Mouse (Mus musculus): ENCODE results near the gene Lnp1. TPM values are rescaled to one million over a fixed set of nuclear protein-coding genes. Genes with fewer than 3 reads are reported as not detected.
"Not testable (repeated sequence)": the region's sequence is repeated elsewhere in the genome, so short reads cannot be mapped to it uniquely, and the experiment has no call there.

Lnp1 gene
- total RNA-seq (2021): 1 to 10 TPM; 2.6 to 3.4 TPM
- long read RNA-seq, experiment 1, partial matches to known transcripts: 0 of 4 reads
- long read RNA-seq, experiment 1, other reads (novel, unspliced or antisense): 1 of 4 reads
- long read RNA-seq, experiment 2: 0 reads

- H3K4me3 ChIP-seq: no peak within 1 kb of the TSS
- TF ChIP-seq CTCF (IDR thresholded peaks at IDR 0.05): no peak
- intact Hi-C loops (cut with DNase I): no loop called here
- no peak for DNase-seq (ENCODE audit: extremely low spot score in 1 of 2, low spot score in 2 of 2)
- no peak within 1 kb of the TSS for H3K27ac ChIP-seq
Observed at GRCm38 (mm10) chr16:56928023-56928422, at the start of gene Lnp1. Gene Lnp1 (minus strand): TSS chr16:56928061.

DNA sequence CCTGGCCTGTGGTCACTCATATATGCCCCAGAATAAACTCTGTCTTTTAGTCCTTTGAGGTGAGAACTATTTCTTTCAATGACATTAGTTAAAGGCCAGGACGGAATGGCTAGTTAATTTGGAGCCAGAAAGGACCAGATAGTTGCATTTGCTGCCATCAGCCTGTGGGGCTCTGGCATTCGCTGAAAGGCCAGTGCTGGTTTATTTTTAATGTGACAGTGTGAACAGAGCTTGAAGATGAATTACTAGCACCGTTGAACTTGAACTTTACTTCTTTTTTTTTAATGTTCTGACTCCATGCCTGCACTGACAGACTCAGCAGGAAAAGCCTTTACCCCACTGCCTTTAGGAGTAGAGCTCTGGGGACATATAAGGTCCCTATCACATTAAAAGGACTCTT is 46.8 kb upstream of the Lnp1 start:
- Histone ChIP-seq H3K27ac (no peak overlapping the region), H3K4me3 (no peak overlapping the region)
- no peak for TF ChIP-seq CTCF (IDR thresholded peaks at IDR 0.05)
- intact Hi-C loops (cut with DNase I): no loop called here
- DNase-seq (ENCODE audit: extremely low spot score in 1 of 2, low spot score in 2 of 2): no peak

GRCm38 (mm10) chr16:56958311-56958710 is 30.4 kb upstream of the Lnp1 start:
- intact Hi-C loops (cut with DNase I); H3K4me3 ChIP-seq; H3K27ac ChIP-seq; DNase-seq (ENCODE audit: extremely low spot score in 1 of 2, low spot score in 2 of 2): not testable (repeated sequence)

- H3K27ac ChIP-seq: no peak overlapping the region
- no peak for DNase-seq (ENCODE audit: extremely low spot score in 1 of 2, low spot score in 2 of 2)
- intact Hi-C loops (cut with DNase I): no loop called here
- H3K4me3 ChIP-seq: no peak overlapping the region
- TF ChIP-seq CTCF (IDR thresholded peaks at IDR 0.05): no peak
Observed at GRCm38 (mm10) chr16:56949085-56949484, 21.2 kb upstream of the Lnp1 start.

- DNase-seq (ENCODE audit: extremely low spot score in 1 of 2, low spot score in 2 of 2): no peak
- no peak overlapping the region for H3K27ac ChIP-seq
- TF ChIP-seq CTCF (IDR thresholded peaks at IDR 0.05): no peak
- no peak overlapping the region for H3K4me3 ChIP-seq
- intact Hi-C loops (cut with DNase I): no loop called here
Observed at GRCm38 (mm10) chr16:56942341-56942740, 14.5 kb upstream of the Lnp1 start.

GRCm38 (mm10) chr16:56920102-56920657 is 7.7 kb downstream of the Lnp1 start:
- DNase-seq (ENCODE audit: extremely low spot score in 1 of 2, low spot score in 2 of 2): no peak
- intact Hi-C loops (cut with DNase I): loop anchor here (1.0 to 5.0 kb wide), 3 partner anchors 119 to 172 kb away; no protein-coding TSS in a partner anchor
- TF ChIP-seq CTCF (IDR thresholded peaks at IDR 0.05): peak; percentile 93
- Histone ChIP-seq H3K4me3 (no peak overlapping the region), H3K27ac (no peak overlapping the region)

- Histone ChIP-seq H3K4me3 (no peak overlapping the region), H3K27ac (no peak overlapping the region)
- TF ChIP-seq CTCF (IDR thresholded peaks at IDR 0.05): no peak
- intact Hi-C loops (cut with DNase I): no loop called here
- DNase-seq (ENCODE audit: extremely low spot score in 1 of 2, low spot score in 2 of 2): no peak
Observed at GRCm38 (mm10) chr16:56917230-56917629, 10.6 kb downstream of the Lnp1 start.

DNA sequence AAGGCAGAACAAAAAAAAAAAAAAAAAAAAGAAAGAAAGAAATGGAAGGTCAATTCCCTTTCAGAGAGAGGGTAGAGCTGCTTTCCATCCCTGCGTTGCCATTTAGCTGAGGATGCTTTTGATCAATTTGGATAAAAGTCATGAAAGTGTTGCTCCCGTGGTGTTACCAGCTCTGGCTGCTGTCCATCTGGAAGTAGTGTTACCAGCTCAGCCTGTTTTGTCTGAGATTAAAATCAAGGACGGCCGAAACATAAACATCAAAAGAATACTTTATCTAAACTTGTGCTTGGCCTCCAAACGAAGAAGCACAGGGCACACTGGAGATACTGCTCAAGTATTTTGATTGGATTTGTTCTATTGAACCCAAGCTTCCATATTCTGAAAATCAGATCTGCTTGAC is 18.9 kb downstream of the Lnp1 start:
- intact Hi-C loops (cut with DNase I): no loop called here
- no peak overlapping the region for H3K4me3 ChIP-seq
- DNase-seq (ENCODE audit: extremely low spot score in 1 of 2, low spot score in 2 of 2): no peak

DNA sequence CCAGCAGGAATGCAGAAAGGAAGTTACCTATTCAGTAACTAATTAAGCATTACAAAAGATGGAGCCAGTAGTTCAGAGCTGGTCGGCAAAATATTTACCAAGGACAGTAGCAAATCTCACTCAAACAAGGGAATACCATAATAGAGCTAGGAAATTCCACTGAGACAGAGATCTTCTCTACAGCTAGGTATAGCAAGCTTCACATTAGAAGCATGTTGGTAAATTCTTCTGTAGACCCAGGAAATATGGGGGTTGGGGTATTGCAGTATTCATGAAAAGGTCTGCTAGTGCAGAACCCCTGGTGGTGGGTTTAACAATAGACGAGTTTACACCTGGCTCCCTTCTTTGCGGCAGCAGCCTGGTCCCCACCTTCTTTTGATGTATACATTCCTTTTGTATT is 25.7 kb downstream of the Lnp1 start:
- intact Hi-C loops (cut with DNase I); H3K27ac ChIP-seq; H3K4me3 ChIP-seq; DNase-seq (ENCODE audit: extremely low spot score in 1 of 2, low spot score in 2 of 2): not testable (repeated sequence)

More for the DNA sequence above, 18.9 kb downstream of the Lnp1 start:
- no peak for TF ChIP-seq CTCF (IDR thresholded peaks at IDR 0.05)
- H3K27ac ChIP-seq: no peak overlapping the region

DNA sequence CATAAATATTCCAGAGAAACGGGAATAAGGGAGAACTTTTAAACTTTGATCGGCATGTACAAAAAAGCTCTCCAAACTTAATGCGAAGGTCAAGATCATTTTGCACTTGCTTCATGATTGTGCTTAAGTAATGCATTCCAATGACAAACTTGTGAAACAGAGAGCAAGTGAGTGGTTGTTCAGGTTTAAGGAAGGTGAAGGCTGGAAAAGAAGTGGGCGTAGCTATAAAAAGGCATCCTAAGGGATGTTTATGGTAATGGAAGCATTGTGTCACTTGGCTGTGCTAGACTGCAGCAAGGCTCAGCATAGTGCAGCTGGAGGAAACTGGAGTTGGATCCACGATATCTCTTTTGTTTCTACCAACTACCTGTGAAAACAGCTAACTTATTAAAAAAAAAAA is 36.3 kb downstream of the Lnp1 start:
- DNase-seq (ENCODE audit: extremely low spot score in 1 of 2, low spot score in 2 of 2): no peak
- Histone ChIP-seq H3K27ac (no peak overlapping the region), H3K4me3 (no peak overlapping the region)
- intact Hi-C loops (cut with DNase I): no loop called here
- TF ChIP-seq CTCF (IDR thresholded peaks at IDR 0.05): no peak

DNA sequence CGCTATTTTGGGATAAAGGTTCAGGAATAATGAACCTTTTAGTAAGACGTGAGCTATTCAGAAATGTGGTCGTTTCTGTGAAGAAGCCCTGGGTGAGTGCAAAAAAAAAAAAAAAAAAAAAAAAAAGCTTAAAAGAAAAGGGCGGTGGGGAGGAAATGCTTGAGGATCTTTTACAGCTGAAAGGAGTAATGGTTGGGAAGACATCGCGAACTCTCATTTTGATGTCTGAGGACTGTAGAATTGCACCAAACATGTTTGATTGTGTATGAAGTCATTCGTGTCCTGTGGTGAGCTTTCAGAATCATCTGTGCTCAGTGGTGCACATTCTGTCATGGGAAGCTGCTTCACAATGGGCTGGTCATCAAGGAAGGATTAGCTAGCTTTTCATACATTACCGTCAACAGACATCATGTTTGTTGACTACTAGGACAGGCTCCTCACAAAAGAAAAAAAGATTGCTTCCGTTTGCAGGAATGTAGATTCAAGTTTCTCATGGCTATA is 41.2 kb downstream of the Lnp1 start:
- peak overlapping the region; percentile 54 for H3K4me3 ChIP-seq
- no peak for TF ChIP-seq CTCF (IDR thresholded peaks at IDR 0.05)
- intact Hi-C loops (cut with DNase I): no loop called here
- no peak for DNase-seq (ENCODE audit: extremely low spot score in 1 of 2, low spot score in 2 of 2)
- no peak overlapping the region for H3K27ac ChIP-seq

GRCm38 (mm10) chr16:56885824-56886615 is 41.8 kb downstream of the Lnp1 start, which contains the start of gene Tmem45a:
Gene Tmem45a (minus strand): TSS chr16:56886166.
- no peak for TF ChIP-seq CTCF (IDR thresholded peaks at IDR 0.05)
- peak; percentile 68 to 80 for DNase-seq (ENCODE audit: extremely low spot score in 1 of 2, low spot score in 2 of 2)
- peak within 1 kb of the TSS; percentile 54 for H3K4me3 ChIP-seq
- intact Hi-C loops (cut with DNase I): no loop called here
- H3K27ac ChIP-seq: no peak within 1 kb of the TSS

Measured in left cerebral cortex, adult 2 months (tissue).